Mouse (Mus musculus) stomach, postnatal 0 days (tissue): ENCODE results near the gene Trpm7.

Source experiments
- CTCF ChIP-seq: IDR thresholded peaks from 2 replicates; pipeline ENCODE4 v1.5.1; 2016; ENCODE audit warnings: antibody characterized with exemption, low read depth, mild to moderate bottlenecking, moderate library complexity
- EP300 ChIP-seq: optimal IDR thresholded peaks from 2 replicates; pipeline ENCODE3; 2016; ENCODE audit warnings: antibody characterized with exemption

DNA sequence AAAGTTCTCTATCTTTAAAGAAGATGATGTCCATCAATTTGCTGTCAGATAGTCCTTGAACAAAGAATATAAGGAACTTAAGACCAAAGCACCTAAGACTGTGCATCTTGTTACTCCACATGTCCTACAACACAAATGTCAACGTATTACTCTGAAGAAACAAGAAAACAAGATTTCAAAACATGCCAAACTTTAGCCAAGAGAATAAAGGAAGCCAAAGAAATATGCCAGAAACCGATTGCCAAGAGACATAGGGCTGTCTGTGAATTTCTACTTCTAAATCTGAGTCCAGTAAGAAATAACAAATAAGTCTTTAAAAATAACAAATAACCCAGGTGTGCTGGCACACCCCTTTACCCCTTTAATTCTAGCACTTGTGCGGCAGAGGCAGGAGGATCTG is 11.0 kb downstream of the Trpm7 start:
- no peak for TF ChIP-seq EP300
- no peak for TF ChIP-seq CTCF
